Mouse (Mus musculus): Measurements from ENCODE around the gene Mmrn2. TPM values are rescaled to one million over a fixed set of nuclear protein-coding genes. Genes with fewer than 3 reads are reported as not detected.
A peak's percentile ranks its signal among the peaks of the same experiment; 100 is the strongest.

Mmrn2 gene
- 5.0 and 12.8 TPM in 2 replicates for polyA plus RNA-seq (2012; ENCODE audit: insufficient read depth, insufficient read length, missing spikeins)

DNA sequence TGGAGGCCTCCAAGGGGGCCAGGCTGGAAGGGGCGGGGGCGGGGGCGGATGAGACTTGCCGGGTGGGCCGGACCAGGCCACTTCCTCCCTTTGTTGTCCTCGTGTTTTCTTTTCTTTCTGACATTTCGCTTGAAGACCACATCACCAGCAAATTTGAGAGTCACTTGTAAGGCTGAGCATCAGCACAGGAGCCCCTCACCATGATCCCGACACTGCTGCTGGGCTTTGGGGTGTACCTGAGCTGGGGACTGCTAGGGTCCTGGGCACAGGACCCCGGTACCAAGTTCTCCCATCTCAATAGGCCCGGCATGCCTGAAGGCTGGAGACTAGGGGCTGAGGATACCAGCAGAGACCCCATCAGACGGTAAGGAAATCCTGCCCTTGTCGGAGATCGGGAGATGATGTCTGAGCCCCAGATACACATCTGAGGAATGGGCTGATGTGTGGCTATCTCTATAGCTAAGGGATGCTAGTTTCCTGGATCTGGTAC is at the start of gene Mmrn2:
TSS of gene Mmrn2 (plus strand) at position 51 of the 490 bp plus-strand sequence.
- Histone ChIP-seq H3K4me3 (ENCODE audit: insufficient read depth, low read depth, low read length) (peak within 1 kb of the TSS; percentile 76), H3K4me1 (ENCODE audit: control insufficient read depth, insufficient read depth, insufficient read length, low read length) (peaks cover 21% of the 10 kb centered on the region), H3K27ac (replicated peaks; ENCODE audit: low read depth, low read length) (peak within 1 kb of the TSS; percentile 97)

DNA sequence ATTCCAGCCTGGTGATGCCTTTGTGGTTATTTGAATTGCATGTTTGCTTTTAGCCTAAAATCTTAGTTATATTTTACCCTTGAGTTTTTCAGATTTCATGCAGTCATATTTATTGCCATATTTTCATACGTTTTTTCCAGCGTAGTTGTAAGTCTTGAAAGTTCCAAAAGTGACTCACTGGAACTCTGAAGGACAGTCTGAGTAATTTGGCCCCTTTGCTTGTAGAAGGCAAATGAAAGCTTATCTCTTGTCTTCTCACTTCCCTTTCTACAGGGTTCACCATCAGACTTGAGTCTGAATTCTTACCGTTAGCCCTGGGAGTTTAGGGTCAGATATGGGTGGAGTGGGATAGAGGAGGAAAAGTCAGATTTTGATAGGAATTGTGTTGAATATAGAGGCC is 48.7 kb upstream of the Mmrn2 start:
- no peak overlapping the region for H3K27ac ChIP-seq (replicated peaks; ENCODE audit: low read depth, low read length)

GRCm38 (mm10) chr14:34327618-34328017 is 47.6 kb upstream of the Mmrn2 start:
- no peak overlapping the region for H3K27ac ChIP-seq (replicated peaks; ENCODE audit: low read depth, low read length)
- no peaks in the 10 kb centered on the region for H3K4me1 ChIP-seq (ENCODE audit: control insufficient read depth, insufficient read depth, insufficient read length, low read length)
- no peak overlapping the region for H3K4me3 ChIP-seq (ENCODE audit: insufficient read depth, low read depth, low read length)

More for the DNA sequence above, 48.7 kb upstream of the Mmrn2 start:
- H3K4me3 ChIP-seq (ENCODE audit: insufficient read depth, low read depth, low read length) = no peak overlapping the region
- H3K4me1 ChIP-seq (ENCODE audit: control insufficient read depth, insufficient read depth, insufficient read length, low read length) = no peaks in the 10 kb centered on the region

- H3K4me3 ChIP-seq (ENCODE audit: insufficient read depth, low read depth, low read length) = no peak overlapping the region
- H3K27ac ChIP-seq (replicated peaks; ENCODE audit: low read depth, low read length) = no peak overlapping the region
- H3K4me1 ChIP-seq (ENCODE audit: control insufficient read depth, insufficient read depth, insufficient read length, low read length) = no peaks in the 10 kb centered on the region
Observed at GRCm38 (mm10) chr14:34330657-34331158, 44.6 kb upstream of the Mmrn2 start.

GRCm38 (mm10) chr14:34331886-34332285 is 43.4 kb upstream of the Mmrn2 start:
- Histone ChIP-seq H3K27ac (replicated peaks; ENCODE audit: low read depth, low read length) (no peak overlapping the region), H3K4me3 (ENCODE audit: insufficient read depth, low read depth, low read length) (no peak overlapping the region), H3K4me1 (ENCODE audit: control insufficient read depth, insufficient read depth, insufficient read length, low read length) (no peaks in the 10 kb centered on the region)

DNA sequence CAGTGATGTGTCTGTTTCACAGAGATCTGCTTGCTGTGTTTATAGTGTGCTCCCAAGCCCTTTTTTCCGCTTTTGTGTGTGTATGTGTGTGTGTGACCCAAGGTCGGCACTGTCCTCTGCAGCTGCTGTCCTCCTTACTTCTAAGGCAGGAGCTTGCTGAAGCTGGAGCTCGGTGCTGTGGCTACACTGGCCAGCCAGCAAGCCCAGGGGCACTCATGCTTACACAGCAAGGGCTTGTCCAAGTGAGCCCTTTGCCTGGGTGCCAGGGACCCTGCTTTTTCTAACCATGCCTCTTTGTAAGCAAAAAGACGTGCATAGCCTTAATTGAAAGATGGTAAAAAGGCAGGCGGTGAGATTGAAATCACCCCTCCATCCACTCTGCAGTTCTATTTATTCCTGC is 42.8 kb upstream of the Mmrn2 start:
- H3K4me1 ChIP-seq (ENCODE audit: control insufficient read depth, insufficient read depth, insufficient read length, low read length) = no peaks in the 10 kb centered on the region
- H3K4me3 ChIP-seq (ENCODE audit: insufficient read depth, low read depth, low read length) = no peak overlapping the region
- H3K27ac ChIP-seq (replicated peaks; ENCODE audit: low read depth, low read length) = no peak overlapping the region

DNA sequence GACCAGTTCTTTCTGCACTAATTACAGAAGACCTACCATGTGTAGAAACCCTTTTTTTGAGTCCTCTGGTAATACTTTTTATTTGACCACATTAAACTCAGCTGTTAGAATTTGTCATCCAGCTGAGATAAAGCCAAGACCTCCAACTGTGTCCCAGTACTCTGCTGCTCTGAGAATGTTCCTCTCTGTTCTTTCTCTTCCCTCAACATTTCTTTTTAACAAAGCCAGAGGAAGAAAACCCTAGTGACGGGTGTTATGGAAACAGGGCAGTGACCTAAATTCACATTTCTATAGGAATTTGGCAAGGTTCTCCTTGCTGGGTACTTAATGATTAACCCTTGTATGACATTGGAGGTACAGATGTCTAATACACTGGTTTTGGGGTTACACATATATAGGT is 35.8 kb upstream of the Mmrn2 start:
- Histone ChIP-seq H3K27ac (replicated peaks; ENCODE audit: low read depth, low read length) (no peak overlapping the region), H3K4me3 (ENCODE audit: insufficient read depth, low read depth, low read length) (no peak overlapping the region), H3K4me1 (ENCODE audit: control insufficient read depth, insufficient read depth, insufficient read length, low read length) (no peaks in the 10 kb centered on the region)

GRCm38 (mm10) chr14:34341993-34342392 is 33.3 kb upstream of the Mmrn2 start:
- Histone ChIP-seq H3K4me3 (ENCODE audit: insufficient read depth, low read depth, low read length) (no peak overlapping the region), H3K27ac (replicated peaks; ENCODE audit: low read depth, low read length) (no peak overlapping the region), H3K4me1 (ENCODE audit: control insufficient read depth, insufficient read depth, insufficient read length, low read length) (no peaks in the 10 kb centered on the region)

GRCm38 (mm10) chr14:34343078-34343477 is 32.2 kb upstream of the Mmrn2 start:
- H3K27ac ChIP-seq (replicated peaks; ENCODE audit: low read depth, low read length) = no peak overlapping the region
- H3K4me1 ChIP-seq (ENCODE audit: control insufficient read depth, insufficient read depth, insufficient read length, low read length) = no peaks in the 10 kb centered on the region
- no peak overlapping the region for H3K4me3 ChIP-seq (ENCODE audit: insufficient read depth, low read depth, low read length)

- Histone ChIP-seq H3K27ac (replicated peaks; ENCODE audit: low read depth, low read length) (no peak overlapping the region), H3K4me1 (ENCODE audit: control insufficient read depth, insufficient read depth, insufficient read length, low read length) (no peaks in the 10 kb centered on the region), H3K4me3 (ENCODE audit: insufficient read depth, low read depth, low read length) (no peak overlapping the region)
Observed at GRCm38 (mm10) chr14:34344361-34344760, 30.9 kb upstream of the Mmrn2 start.

GRCm38 (mm10) chr14:34345771-34346566 is 29.3 kb upstream of the Mmrn2 start:
- H3K27ac ChIP-seq (replicated peaks; ENCODE audit: low read depth, low read length) = no peak overlapping the region

DNA sequence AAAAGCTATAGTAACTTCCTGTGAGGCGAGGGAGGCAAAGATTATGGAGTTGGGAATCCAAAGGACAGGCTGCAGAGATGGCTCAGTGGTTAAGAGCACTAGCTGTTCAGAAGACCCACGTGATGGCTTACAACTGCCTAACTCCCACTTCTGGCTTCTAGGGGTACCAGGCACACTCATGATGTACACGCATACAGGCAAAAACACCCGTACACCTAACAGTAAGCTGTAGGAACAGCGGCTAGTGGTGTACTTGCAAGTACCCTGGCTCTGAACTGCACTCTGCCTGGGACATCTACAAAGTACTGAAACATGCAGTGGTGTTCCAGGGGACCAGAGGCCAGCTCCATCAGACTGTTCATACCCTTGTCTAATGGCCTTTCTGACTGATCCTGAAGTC is 28.2 kb upstream of the Mmrn2 start:
- Histone ChIP-seq H3K4me1 (ENCODE audit: control insufficient read depth, insufficient read depth, insufficient read length, low read length) (no peaks in the 10 kb centered on the region), H3K27ac (replicated peaks; ENCODE audit: low read depth, low read length) (no peak overlapping the region), H3K4me3 (ENCODE audit: insufficient read depth, low read depth, low read length) (no peak overlapping the region)

More at GRCm38 (mm10) chr14:34345771-34346566, 29.3 kb upstream of the Mmrn2 start:
- Histone ChIP-seq H3K4me1 (ENCODE audit: control insufficient read depth, insufficient read depth, insufficient read length, low read length) (no peaks in the 10 kb centered on the region), H3K4me3 (ENCODE audit: insufficient read depth, low read depth, low read length) (no peak overlapping the region)

GRCm38 (mm10) chr14:34348301-34348700 is 27.0 kb upstream of the Mmrn2 start:
- Histone ChIP-seq H3K4me1 (ENCODE audit: control insufficient read depth, insufficient read depth, insufficient read length, low read length) (no peaks in the 10 kb centered on the region), H3K27ac (replicated peaks; ENCODE audit: low read depth, low read length) (no peak overlapping the region), H3K4me3 (ENCODE audit: insufficient read depth, low read depth, low read length) (no peak overlapping the region)

DNA sequence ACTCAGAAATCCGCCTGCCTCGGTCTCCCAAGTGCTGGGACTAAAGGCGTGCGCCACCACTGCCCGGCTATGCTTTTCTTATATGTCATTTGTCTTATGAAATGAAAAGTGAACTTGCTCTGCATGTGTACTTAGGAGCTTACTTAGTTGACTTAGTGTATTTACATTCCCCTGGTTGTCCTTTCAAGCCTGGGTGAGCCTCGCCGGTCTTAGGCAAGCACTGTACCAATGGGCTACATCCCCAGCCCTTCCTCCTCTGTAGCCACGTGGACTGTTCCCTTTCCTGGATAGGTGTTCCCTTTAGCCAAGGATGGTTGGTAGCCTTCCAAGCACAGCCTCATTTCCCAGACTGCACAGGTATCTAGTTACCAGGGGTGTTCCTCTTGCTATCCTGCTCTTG is 26.3 kb upstream of the Mmrn2 start:
- Histone ChIP-seq H3K4me1 (ENCODE audit: control insufficient read depth, insufficient read depth, insufficient read length, low read length) (no peaks in the 10 kb centered on the region), H3K4me3 (ENCODE audit: insufficient read depth, low read depth, low read length) (no peak overlapping the region), H3K27ac (replicated peaks; ENCODE audit: low read depth, low read length) (no peak overlapping the region)

GRCm38 (mm10) chr14:34351660-34352059 is 23.6 kb upstream of the Mmrn2 start:
- Histone ChIP-seq H3K27ac (replicated peaks; ENCODE audit: low read depth, low read length) (no peak overlapping the region), H3K4me1 (ENCODE audit: control insufficient read depth, insufficient read depth, insufficient read length, low read length) (no peaks in the 10 kb centered on the region; the same call in 1 of the 2 replicates), H3K4me3 (ENCODE audit: insufficient read depth, low read depth, low read length) (no peak overlapping the region)

DNA sequence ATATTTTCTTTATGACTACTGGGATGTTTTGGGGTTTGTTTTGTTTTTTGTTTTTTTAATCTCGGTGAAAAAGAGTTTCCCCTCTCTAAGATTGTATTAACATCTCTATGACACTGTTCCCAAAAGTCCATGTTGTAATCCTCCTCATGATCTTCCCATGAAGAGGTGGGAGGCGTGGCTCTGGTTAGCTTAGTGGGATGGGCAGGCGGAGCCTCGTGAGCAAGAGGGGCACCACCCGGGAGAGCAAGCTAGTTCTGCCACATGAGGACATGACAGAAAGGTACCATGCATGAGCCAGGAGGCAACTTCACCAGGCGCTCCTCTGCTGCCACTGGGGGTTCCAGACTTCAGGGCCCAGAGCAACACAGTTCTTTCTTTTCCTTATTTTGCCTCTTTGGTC is 22.7 kb upstream of the Mmrn2 start:
- Histone ChIP-seq H3K4me1 (ENCODE audit: control insufficient read depth, insufficient read depth, insufficient read length, low read length) (no peaks in the 10 kb centered on the region; the same call in 1 of the 2 replicates), H3K27ac (replicated peaks; ENCODE audit: low read depth, low read length) (no peak overlapping the region)

More for the DNA sequence above, 22.7 kb upstream of the Mmrn2 start:
- H3K4me3 ChIP-seq (ENCODE audit: insufficient read depth, low read depth, low read length) = no peak overlapping the region

All from brown adipose tissue, adult 24 weeks (tissue).